Mouse (Mus musculus) lung, adult 2 months (tissue): ENCODE measurements around the gene Siah2. TPM values are rescaled to one million over a fixed set of nuclear protein-coding genes. Genes with fewer than 3 reads are reported as not detected.

ENCODE experiments used
- DNase-seq: peaks from one replicate; pipeline ENCODE4 v3.0.0; 2022
- H3K4me1 ChIP-seq: fragments of 200-500 bp; 2 replicates; pipeline ENCODE4 v1.6.1; 2011; ENCODE audit warnings: low read length; ENCODE audit not compliant: control insufficient read depth, insufficient read depth
- H3K4me3 ChIP-seq: fragments of 200-500 bp; replicated peaks from 2 replicates; pipeline ENCODE3; 2011; ENCODE audit warnings: low read depth, mild to moderate bottlenecking, control low read depth, low read length; ENCODE audit errors: extremely low read depth
- CTCF ChIP-seq: fragments of 200-500 bp; IDR thresholded peaks from 2 replicates; pipeline ENCODE4 v1.5.1; 2011; ENCODE audit warnings: mild to moderate bottlenecking, low read length, control low read depth; ENCODE audit not compliant: insufficient read depth
- POLR2A ChIP-seq: fragments of 200-500 bp; IDR thresholded peaks from 2 replicates; pipeline ENCODE4 v1.6.1; 2011; ENCODE audit warnings: low read depth, mild to moderate bottlenecking, control low read depth, low read length, borderline replicate concordance; ENCODE audit errors: extremely low read depth
- WGBS: fragments of 180-500 bp; shearing (Covaris S2); methylation state at CpG from one replicate; pipeline ENCODE4 v1.1.7; 2018; 5-methylcytosine and 5-hydroxymethylcytosine counted together
- polyA plus RNA-seq: library from polyadenylated mRNA; depleted of rRNA; stranded (reverse); fragments of >200 nt; gene quantifications from 2 replicates; pipeline ENCODE4 v1.2.3, GENCODE M21; 2012; rRNA removed

The Siah2 gene
- 14.4 and 17.3 TPM in 2 replicates for polyA plus RNA-seq

DNA sequence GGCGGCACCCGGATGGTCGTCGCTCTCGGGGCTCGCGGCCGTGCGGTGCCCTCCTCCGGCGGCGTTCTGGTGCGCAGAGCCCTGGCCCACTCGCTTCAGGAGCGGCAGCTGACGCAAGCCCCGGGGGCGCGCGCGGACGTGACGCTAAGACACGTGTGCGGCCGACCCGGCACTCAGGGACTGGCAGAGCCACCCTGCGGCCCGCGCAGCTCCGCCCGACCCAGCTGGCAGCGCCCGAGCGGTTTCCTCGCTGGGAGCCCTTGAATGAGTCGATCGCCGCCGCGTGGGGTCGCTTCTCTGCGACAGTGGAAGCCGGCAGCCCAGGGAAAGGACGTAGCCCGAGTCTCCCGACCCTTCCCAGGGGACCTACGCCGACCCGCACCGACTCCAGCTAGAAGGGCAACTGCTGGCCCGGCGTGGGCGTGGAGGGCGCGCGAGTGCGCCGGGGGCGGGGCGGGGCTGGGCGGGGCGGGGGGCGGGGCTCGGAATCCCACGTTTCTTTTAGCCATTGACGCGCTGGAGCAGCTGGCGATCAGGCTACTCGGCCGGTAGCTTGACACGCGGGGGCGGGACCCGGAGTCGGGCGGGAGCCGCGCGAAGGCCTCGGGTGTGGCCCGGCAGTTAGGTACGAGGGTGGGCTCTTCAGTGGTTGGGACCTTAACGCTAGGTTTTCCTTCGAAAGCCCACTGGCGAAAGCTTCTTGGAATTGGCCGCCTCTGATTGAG is at the start of gene Siah2:
Gene Siah2, minus strand, starts transcription at position 404 of the 725 bp plus-strand sequence.
- under 1% methylated on average over 76 of the region's 87 CpGs for WGBS
- peak; percentile 92 for DNase-seq
- H3K4me1 ChIP-seq = peaks cover 2% of the 10 kb centered on the region; the same call in 1 of the 2 replicates

GRCm38 (mm10) chr3:58739536-58739935 is 47.3 kb upstream of the Siah2 start:
- no peak for DNase-seq
- H3K4me3 ChIP-seq = no peak overlapping the region
- WGBS = 54% methylated on average over 2 of the region's 2 CpGs

More for the DNA sequence above, at the start of gene Siah2:
- peak within 1 kb of the TSS; percentile 86 for H3K4me3 ChIP-seq
- TF ChIP-seq CTCF (no peak), POLR2A (peak; percentile 60)

GRCm38 (mm10) chr3:58738346-58739089 is 46.3 kb upstream of the Siah2 start:
- WGBS = 38% methylated on average over 6 of the region's 6 CpGs
- no peak overlapping the region for H3K4me3 ChIP-seq
- TF ChIP-seq CTCF (no peak), POLR2A (no peak)
- DNase-seq = no peak
- H3K4me1 ChIP-seq = no peaks in the 10 kb centered on the region

More at GRCm38 (mm10) chr3:58739536-58739935, 47.3 kb upstream of the Siah2 start:
- TF ChIP-seq CTCF (no peak), POLR2A (no peak)
- no peaks in the 10 kb centered on the region for H3K4me1 ChIP-seq

DNA sequence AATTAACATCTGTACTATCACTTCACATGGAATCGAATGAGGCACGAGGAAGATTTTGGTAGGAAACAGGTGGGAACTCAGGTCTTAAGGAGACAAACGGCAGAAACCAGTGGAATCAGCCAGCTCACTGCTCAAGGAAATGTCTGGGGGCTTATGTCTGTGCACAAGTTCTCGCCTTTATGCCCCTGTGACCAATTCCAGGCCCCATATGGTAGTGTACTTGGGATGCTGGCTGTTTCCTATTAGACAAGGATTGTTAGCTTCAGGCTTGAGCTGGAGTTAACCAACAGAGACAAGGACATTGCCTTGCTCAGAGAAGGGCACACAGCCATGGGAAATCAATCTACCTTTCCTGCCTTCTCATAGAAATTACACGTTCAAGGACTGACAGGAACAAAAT is 39.3 kb upstream of the Siah2 start:
- DNase-seq = no peak
- H3K4me1 ChIP-seq = no peaks in the 10 kb centered on the region
- 81% methylated on average over 5 of the region's 5 CpGs for WGBS
- no peak overlapping the region for H3K4me3 ChIP-seq
- TF ChIP-seq CTCF (no peak), POLR2A (no peak)

DNA sequence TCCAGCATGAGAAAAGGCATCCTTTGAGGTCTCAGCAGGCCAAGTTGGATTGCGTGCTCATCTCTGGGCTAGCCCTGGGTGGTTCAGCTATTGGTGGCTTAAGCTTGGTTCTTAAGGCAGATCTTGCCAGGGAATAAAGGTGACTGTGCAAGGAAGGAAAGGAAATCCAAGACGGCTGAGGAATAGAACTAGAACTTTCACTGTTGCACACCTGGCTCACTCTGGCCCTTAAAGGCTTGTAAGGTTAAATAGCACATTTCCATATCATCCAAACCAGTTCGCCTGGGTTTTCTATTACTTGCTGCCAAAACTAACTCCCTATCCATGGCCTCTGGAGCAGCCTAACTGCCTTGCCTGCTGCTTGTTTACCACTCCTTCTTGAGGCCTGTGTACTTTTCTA is 38.4 kb upstream of the Siah2 start:
- 80% methylated on average over 3 of the region's 3 CpGs for WGBS
- Histone ChIP-seq H3K4me3 (no peak overlapping the region), H3K4me1 (no peaks in the 10 kb centered on the region)
- DNase-seq = no peak
- TF ChIP-seq CTCF = no peak
- TF ChIP-seq POLR2A = no peak

GRCm38 (mm10) chr3:58729549-58729948 is 37.3 kb upstream of the Siah2 start:
- Histone ChIP-seq H3K4me1 (no peaks in the 10 kb centered on the region), H3K4me3 (no peak overlapping the region)
- no peak for TF ChIP-seq CTCF
- TF ChIP-seq POLR2A = no peak
- no peak for DNase-seq

- no peak overlapping the region for H3K4me3 ChIP-seq
- TF ChIP-seq CTCF (no peak), POLR2A (no peak)
- no peaks in the 10 kb centered on the region for H3K4me1 ChIP-seq
- DNase-seq = no peak
- WGBS = 85% methylated on average over 4 of the region's 4 CpGs
Measured at GRCm38 (mm10) chr3:58727601-58728000, 35.4 kb upstream of the Siah2 start.

GRCm38 (mm10) chr3:58727012-58727411 is 34.8 kb upstream of the Siah2 start:
- DNase-seq = no peak
- peak; percentile 48 for TF ChIP-seq CTCF
- TF ChIP-seq POLR2A = no peak
- no peaks in the 10 kb centered on the region for H3K4me1 ChIP-seq
- 39% methylated on average over 3 of the region's 3 CpGs for WGBS
- no peak overlapping the region for H3K4me3 ChIP-seq

- 70% methylated on average over 3 of the region's 3 CpGs for WGBS
- TF ChIP-seq POLR2A (no peak), CTCF (no peak)
- H3K4me1 ChIP-seq = no peaks in the 10 kb centered on the region
Measured at GRCm38 (mm10) chr3:58726374-58726773, 34.2 kb upstream of the Siah2 start.

GRCm38 (mm10) chr3:58724815-58725214 is 32.6 kb upstream of the Siah2 start:
- no peak for TF ChIP-seq CTCF
- no peak for TF ChIP-seq POLR2A
- H3K4me3 ChIP-seq = no peak overlapping the region
- no peak for DNase-seq
- H3K4me1 ChIP-seq = no peaks in the 10 kb centered on the region

More at GRCm38 (mm10) chr3:58726374-58726773, 34.2 kb upstream of the Siah2 start:
- no peak for DNase-seq
- H3K4me3 ChIP-seq = no peak overlapping the region
